Mouse (Mus musculus) CH12.LX (cell line): ENCODE results near the gene Nfix. TPM values are rescaled to one million over a fixed set of nuclear protein-coding genes. Genes with fewer than 3 reads are reported as not detected.
A peak's percentile ranks its signal among the peaks of the same experiment; 100 is the strongest.

Experiments
- DNase-seq: peaks from one replicate; pipeline ENCODE4 v3.0.0-alpha.2; 2013; ENCODE audit errors: extremely low read depth
- H3K27ac ChIP-seq: 2 replicates; pipeline ENCODE4 v1.5.1; 2012; ENCODE audit warnings: low read depth, mild to moderate bottlenecking, control low read depth, moderate library complexity; ENCODE audit not compliant: insufficient read depth
- H3K27me3 ChIP-seq: replicated peaks from 2 replicates; pipeline ENCODE3; 2012; ENCODE audit warnings: inconsistent platforms
- H3K36me3 ChIP-seq, 2 experiments: replicated peaks in 1 of 2; 2 replicates each; pipeline versions ENCODE3 to v1.6.1; 2012; ENCODE audit warnings: inconsistent platforms in 1 of 2, low read length in 1 of 2, mild to moderate bottlenecking in 1 of 2, mixed read lengths in 1 of 2, moderate library complexity in 1 of 2; ENCODE audit not compliant: control insufficient read depth in 1 of 2, insufficient read depth in 1 of 2
- H3K4me1 ChIP-seq, 2 experiments: 2 replicates each; pipeline ENCODE4 v1.6.1; 2012; ENCODE audit warnings: inconsistent platforms in 1 of 2, moderate library complexity in 1 of 2; ENCODE audit not compliant: insufficient read depth in 2 of 2, control insufficient read depth in 1 of 2
- H3K4me2 ChIP-seq: 2 replicates; pipeline ENCODE4 v1.6.1; 2012; ENCODE audit warnings: low read depth, mild to moderate bottlenecking, control low read depth; ENCODE audit not compliant: poor library complexity, insufficient read depth, severe bottlenecking
- H3K4me3 ChIP-seq, 3 experiments: fragments of 150-350 bp in 1 of 3; sonication (generic) in 1 of 3; replicated peaks in 1 of 3; 2 replicates each; pipeline versions ENCODE3 to v1.5.1; 2011 to 2012; ENCODE audit warnings: low read depth in 2 of 3, low read length in 2 of 3, mild to moderate bottlenecking in 2 of 3, moderate library complexity in 2 of 3, control low read depth in 1 of 3, improper control_type of control experiment in 1 of 3, inconsistent platforms in 1 of 3, mixed read lengths in 1 of 3; ENCODE audit not compliant: poor library complexity in 1 of 3
- H3K79me2 ChIP-seq: replicated peaks from 2 replicates; pipeline ENCODE4 v1.6.1; 2012; ENCODE audit warnings: mild to moderate bottlenecking, moderate library complexity; ENCODE audit not compliant: control insufficient read depth, poor library complexity, insufficient read depth, severe bottlenecking; ENCODE audit errors: extremely low read depth
- H3K9ac ChIP-seq: 2 replicates; pipeline ENCODE4 v1.6.1; 2012; ENCODE audit warnings: low read depth, mild to moderate bottlenecking, control low read depth, moderate library complexity; ENCODE audit not compliant: insufficient read depth
- H3K9me3 ChIP-seq: replicated peaks from 2 replicates; pipeline ENCODE3; 2012; ENCODE audit warnings: low read length, inconsistent platforms, mixed read lengths
- BHLHE40 ChIP-seq: IDR thresholded peaks from 2 replicates; pipeline ENCODE4 v1.6.1; 2011; ENCODE audit warnings: mild to moderate bottlenecking, low read depth, low read length, improper control_type of control experiment
- CHD2 ChIP-seq: IDR thresholded peaks from 2 replicates; pipeline ENCODE4 v1.6.1; 2011; ENCODE audit warnings: low read length, improper control_type of control experiment
- E2F4 ChIP-seq: IDR thresholded peaks from 2 replicates; pipeline ENCODE4 v1.6.1; 2011; ENCODE audit warnings: low read depth, low read length, improper control_type of control experiment; ENCODE audit not compliant: insufficient replicate concordance
- EP300 ChIP-seq: IDR thresholded peaks from 2 replicates; pipeline ENCODE4 v1.6.1; 2011; ENCODE audit warnings: low read length, improper control_type of control experiment
- ETS1 ChIP-seq: conservative IDR thresholded peaks from 2 replicates; pipeline ENCODE4 v1.6.1; 2012; ENCODE audit warnings: low read depth, mild to moderate bottlenecking, inconsistent platforms, low read length, improper control_type of control experiment, moderate library complexity
- IRF4 ChIP-seq: IDR thresholded peaks from 2 replicates; pipeline ENCODE4 v1.6.1; 2014; ENCODE audit warnings: low read depth, mild to moderate bottlenecking, inconsistent platforms, low read length, improper control_type of control experiment
- JUN ChIP-seq: IDR thresholded peaks from 2 replicates; pipeline ENCODE4 v1.6.1; 2011; ENCODE audit warnings: low read depth, mild to moderate bottlenecking, low read length, improper control_type of control experiment, moderate library complexity; ENCODE audit not compliant: insufficient read depth
- JUND ChIP-seq: conservative IDR thresholded peaks from 2 replicates; pipeline ENCODE4 v1.6.1; 2011; ENCODE audit warnings: low read depth, low read length, improper control_type of control experiment
- MAX ChIP-seq: IDR thresholded peaks from 2 replicates; pipeline ENCODE4 v1.6.1; 2011; ENCODE audit warnings: low read length, improper control_type of control experiment
- MYC ChIP-seq: IDR thresholded peaks from 2 replicates; pipeline ENCODE4 v1.6.1; 2011; ENCODE audit warnings: low read depth, mild to moderate bottlenecking, improper control_type of control experiment, low read length
- SIN3A ChIP-seq: IDR thresholded peaks from 2 replicates; pipeline ENCODE4 v1.6.1; 2012; ENCODE audit warnings: low read length, improper control_type of control experiment, inconsistent platforms
- SMC3 ChIP-seq: IDR thresholded peaks from 2 replicates; pipeline ENCODE4 v1.6.1; 2011; ENCODE audit warnings: low read depth, low read length, improper control_type of control experiment
- UBTF ChIP-seq: IDR thresholded peaks from 2 replicates; pipeline ENCODE4 v1.6.1; 2012; ENCODE audit warnings: low read depth, mild to moderate bottlenecking, inconsistent platforms, low read length, improper control_type of control experiment, moderate library complexity
- USF2 ChIP-seq: conservative IDR thresholded peaks from 2 replicates; pipeline ENCODE4 v1.6.1; 2011; ENCODE audit warnings: low read depth, low read length, improper control_type of control experiment
- ZC3H11A ChIP-seq: IDR thresholded peaks from 2 replicates; pipeline ENCODE4 v1.6.1; 2012; ENCODE audit warnings: low read depth, mild to moderate bottlenecking, inconsistent platforms, low read length, improper control_type of control experiment
- dilution Hi-C: fragments of 300-500 bp; cut with MboI; formaldehyde crosslinking; loops from 2 replicates; pipeline ENCODE4 v1.14.3; 2020; ENCODE audit warnings: low sequenced_read_pairs; ENCODE audit not compliant: extremely low pct_unique_long_range_greater_than_20kb, extremely low pct_ligation_motif_present
- in situ Hi-C: fragments of 300-500 bp; cut with MboI; formaldehyde crosslinking; loops from 3 replicates; pipeline ENCODE4 v1.14.3; 2019; ENCODE audit warnings: low sequenced_read_pairs, low pct_ligation_motif_present, low pct_unique_long_range_greater_than_20kb, mixed read lengths
- polyA plus RNA-seq: library from polyadenylated mRNA; unstranded; fragments of >175 nt; gene quantifications from 2 replicates; pipeline ENCODE4 v1.2.1, GENCODE M21; 2012; ENCODE audit warnings: low read depth; ENCODE audit not compliant: insufficient read length
- total RNA-seq, 2 experiments: library from RNA; depleted of rRNA; stranded (reverse); fragments of 300-350 nt in 1 of 2; fragments of >200 nt in 1 of 2; gene quantifications; 2 replicates each; pipeline ENCODE4 v1.2.3; 2012 to 2014

The Nfix gene
- total and polyA plus RNA-seq, 3 experiments: 0.09 to 10.5 (median 1.1) TPM

DNA sequence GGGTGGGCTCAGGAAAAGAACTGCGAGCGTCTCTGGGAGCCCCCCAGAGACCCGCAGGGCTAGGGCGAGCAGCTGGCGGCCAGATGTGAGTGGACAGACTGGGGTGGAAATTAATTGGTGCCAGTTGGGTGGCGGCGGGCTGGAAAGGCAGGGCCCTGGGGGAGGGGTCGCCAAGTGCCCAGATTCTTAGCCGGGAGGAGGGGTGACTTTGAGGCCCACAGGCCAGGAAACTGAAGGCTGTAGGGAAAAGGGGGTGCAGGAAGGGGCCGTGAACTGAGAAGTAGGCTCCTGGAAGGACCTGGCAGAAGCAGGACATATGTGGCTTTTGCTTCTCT, 144.0 kb downstream of the Nfix start:
- Histone ChIP-seq H3K9me3 (no peaks in the 10 kb centered on the region), H3K4me2 (no peak overlapping the region), H3K4me3 (no peak overlapping the region), H3K36me3 (no peaks in the 10 kb centered on the region), H3K9ac (0 out of 2 replicates have a peak overlapping the region, but pooled peaks have one; percentile 4), H3K27ac (no peak overlapping the region), H3K4me1 (peaks cover 9 to 36% of the 10 kb centered on the region in 2 experiments), H3K79me2 (peaks cover 10% of the 10 kb centered on the region), H3K27me3 (no peaks in the 10 kb centered on the region)
- no peak for DNase-seq
- TF ChIP-seq JUN (no peak), ZC3H11A (no peak), E2F4 (no peak), BHLHE40 (no peak), MYC (no peak), MAX (no peak), CHD2 (no peak), USF2 (no peak), SIN3A (no peak), JUND (no peak), UBTF (no peak)
- dilution Hi-C loops: no loop called here
- in situ Hi-C loops: no loop called here

DNA sequence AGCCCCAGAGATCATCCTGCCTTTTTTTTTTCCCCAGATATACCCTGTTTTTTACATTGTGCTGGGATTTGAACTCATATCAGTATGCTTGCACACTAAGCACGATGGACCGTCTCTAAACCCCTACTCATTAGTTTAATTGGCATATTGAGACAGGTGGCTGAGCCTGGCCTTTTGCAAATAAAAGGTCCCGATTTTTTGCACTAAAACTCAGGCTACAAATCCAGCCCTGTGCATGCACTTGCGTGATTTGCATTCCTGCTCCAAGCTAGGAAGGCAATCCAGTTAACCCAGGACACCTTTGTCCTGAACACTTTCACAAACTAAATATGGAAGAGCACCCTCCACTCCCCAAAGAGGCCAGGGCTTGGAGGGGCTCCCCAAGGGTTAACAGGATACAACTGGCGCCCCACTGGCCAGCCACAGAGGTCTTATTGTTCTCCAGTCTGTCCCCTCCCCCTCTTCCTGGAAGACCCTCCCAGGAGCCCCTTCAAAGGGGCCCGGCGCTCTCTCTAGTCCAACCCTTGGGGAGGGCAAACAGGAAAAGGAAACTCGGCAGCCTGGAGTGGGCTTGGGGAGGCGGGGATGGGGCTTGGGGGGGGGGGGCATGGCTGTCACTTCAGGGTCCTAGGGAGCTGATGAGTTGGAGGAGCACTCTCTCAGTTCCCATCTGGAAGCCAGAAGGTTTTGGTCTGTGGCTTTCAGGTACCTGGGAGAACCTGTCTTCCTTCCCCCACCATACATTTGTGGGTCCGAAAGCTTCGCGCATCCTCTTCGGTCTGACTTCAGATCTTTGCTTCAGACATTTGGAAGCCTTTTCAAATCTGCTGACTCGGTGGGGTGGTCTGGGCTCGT, 144.6 kb downstream of the Nfix start:
- no peaks in the 10 kb centered on the region for H3K27me3 ChIP-seq
- peaks cover 4% of the 10 kb centered on the region for H3K79me2 ChIP-seq
- no peak overlapping the region for H3K9ac ChIP-seq
- dilution Hi-C loops (no loop called here), in situ Hi-C loops (no loop called here)
- H3K4me1 ChIP-seq: peaks cover 10 to 36% of the 10 kb centered on the region in 2 experiments
- no peaks in the 10 kb centered on the region for H3K9me3 ChIP-seq
- no peak overlapping the region for H3K27ac ChIP-seq
- no peaks in the 10 kb centered on the region for H3K36me3 ChIP-seq
- no peak overlapping the region for H3K4me3 ChIP-seq
- TF ChIP-seq EP300 (no peak), ZC3H11A (no peak), MAX (no peak), SMC3 (no peak), JUND (no peak), ETS1 (no peak), IRF4 (no peak)
- no peak for DNase-seq
- no peak overlapping the region for H3K4me2 ChIP-seq
